10 mouse cellular contexts compared by ENCODE assay signal in the genomic region with DNA sequence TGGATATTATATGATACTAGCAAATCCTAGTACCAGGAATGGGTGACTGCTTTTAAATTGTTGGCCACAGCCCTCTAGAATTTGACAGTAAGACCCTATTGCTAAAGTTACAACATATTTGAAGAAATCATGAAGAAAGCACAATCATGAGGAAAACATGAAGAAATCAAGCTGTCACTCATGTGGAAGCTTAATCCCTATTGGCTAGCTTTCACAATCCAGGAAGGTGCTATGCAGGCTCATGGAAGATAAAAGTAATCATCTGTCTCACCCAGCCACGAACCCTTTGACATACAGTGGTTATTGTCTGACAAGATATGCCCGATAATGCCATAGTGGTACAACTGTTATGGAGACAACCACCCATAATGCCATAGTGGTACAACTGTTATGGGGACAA. TPM values are rescaled to one million over a fixed set of nuclear protein-coding genes. Genes with fewer than 3 reads are reported as not detected.
"Had no signal": no experiment of that assay in that cellular context is flagged by ENCODE, and none has a peak within 500 bp of the region (broad histone marks: within the 10 kb centered on the region; RNA-seq: fewer than 3 reads in every experiment).

No protein-coding gene starts in this region.

- DNase-seq: gastrocnemius, postnatal 14 days; heart, adult 2 months; heart, postnatal 14 days; layer of hippocampus, adult 9-11 months; layer of hippocampus, postnatal 36 days; liver had no signal

- ATAC-seq: hindbrain, postnatal 0 days; intestine, embryonic 16.5 days; liver, embryonic 12.5 days had no signal

RNA-seq across cellular contexts. Expression of gene Prg4, which starts 32.2 kb away (rescaled TPM):
- total RNA-seq: hematopoietic stem cell, adult 5-6 weeks had no signal
